Mouse (Mus musculus): Measurements from ENCODE around the gene Hspg2.

DNA sequence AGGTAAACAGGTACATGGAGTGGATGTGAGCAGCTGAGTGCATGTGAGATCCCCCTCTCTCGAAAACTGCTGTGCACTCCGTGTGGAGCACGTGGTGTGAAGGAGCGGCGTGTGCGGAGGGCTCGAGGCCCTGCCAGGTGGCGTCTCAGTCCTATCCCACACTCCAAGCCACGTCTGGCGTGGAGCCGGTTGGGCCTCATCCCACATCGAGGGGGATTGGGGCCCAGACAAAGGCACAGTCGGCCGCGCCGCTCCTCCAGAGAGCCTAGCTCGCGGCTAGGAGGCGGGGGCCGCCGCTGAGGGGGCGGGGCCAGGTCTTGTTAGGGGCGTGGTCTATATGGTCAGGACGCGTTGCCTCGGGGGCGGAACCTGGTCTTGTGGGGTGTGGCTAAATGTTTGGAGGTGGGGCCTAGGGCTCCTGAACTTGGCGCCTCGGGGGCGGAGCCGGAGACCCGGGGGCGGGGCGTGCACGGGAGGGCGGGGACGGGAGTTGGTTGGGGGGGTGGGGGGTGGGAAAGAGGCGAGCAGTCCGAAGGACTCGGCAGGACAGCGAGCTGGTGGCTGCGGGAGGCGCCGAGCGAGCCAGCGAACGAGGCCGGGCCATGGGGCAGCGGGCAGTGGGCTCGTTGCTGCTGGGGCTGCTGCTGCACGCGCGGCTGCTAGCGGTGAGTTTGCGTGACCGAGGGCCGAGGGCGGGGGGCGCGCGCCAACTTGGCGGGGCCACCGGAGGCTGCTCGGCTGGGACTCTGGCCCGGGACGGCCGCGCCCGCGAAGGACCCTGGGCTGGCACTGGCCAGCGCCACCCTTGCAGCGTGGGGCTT is at the start of gene Hspg2:
- peak; percentile 54; the same call in 1 of the 2 replicates for TF ChIP-seq POLR2A (IDR thresholded peaks at IDR 0.05; ENCODE audit: borderline replicate concordance, extremely low read depth, insufficient read depth, insufficient read length, poor library complexity, severe bottlenecking)
- TF ChIP-seq CTCF (IDR thresholded peaks at IDR 0.05; ENCODE audit: borderline replicate concordance, extremely low read depth, insufficient read depth, insufficient read length), result no peak
